Mouse (Mus musculus) lung, adult 2 months (tissue): ENCODE measurements at regions not wholly inside any gene's neighbourhood (a gene's known extent, or its start where the extent isn't known, plus 50 kb on each side); places are given as distances from the start of the nearest gene placed in this dataset.

Experiments
- CTCF ChIP-seq: fragments of 200-500 bp; IDR thresholded peaks from 2 replicates; pipeline ENCODE4 v1.5.1; 2011; ENCODE audit warnings: mild to moderate bottlenecking, low read length, control low read depth; ENCODE audit not compliant: insufficient read depth
- POLR2A ChIP-seq: fragments of 200-500 bp; IDR thresholded peaks from 2 replicates; pipeline ENCODE4 v1.6.1; 2011; ENCODE audit warnings: low read depth, mild to moderate bottlenecking, control low read depth, low read length, borderline replicate concordance; ENCODE audit errors: extremely low read depth

DNA sequence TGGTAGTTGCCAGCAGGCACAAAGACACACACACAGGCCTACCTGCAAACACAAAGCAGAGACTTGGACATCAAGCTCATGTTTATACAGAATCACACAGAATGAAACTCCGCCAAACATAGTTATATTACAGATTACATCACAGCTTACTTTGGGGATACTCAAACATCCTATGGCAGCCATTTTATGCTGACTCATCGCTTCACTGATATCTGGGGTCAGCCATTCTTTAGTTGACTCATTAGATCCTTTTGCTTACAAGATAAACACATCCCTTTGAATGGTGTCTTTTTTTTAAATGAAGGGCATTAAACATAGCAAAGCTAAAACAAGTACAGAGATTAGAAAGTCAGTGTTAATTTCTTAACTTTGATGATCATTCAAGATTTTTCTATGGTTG, 127.4 kb upstream of the Mtpn start:
- TF ChIP-seq CTCF = no peak
- no peak for TF ChIP-seq POLR2A
